Mouse (Mus musculus) right cerebral cortex, postnatal 4 days (tissue): ENCODE measurements around the gene Dlg5.
A peak's percentile ranks its signal among the peaks of the same experiment; 100 is the strongest.

Experiments
- DNase-seq: peaks from one replicate; pipeline ENCODE4 v3.0.0-alpha.2; 2022

Gene Dlg5

DNA sequence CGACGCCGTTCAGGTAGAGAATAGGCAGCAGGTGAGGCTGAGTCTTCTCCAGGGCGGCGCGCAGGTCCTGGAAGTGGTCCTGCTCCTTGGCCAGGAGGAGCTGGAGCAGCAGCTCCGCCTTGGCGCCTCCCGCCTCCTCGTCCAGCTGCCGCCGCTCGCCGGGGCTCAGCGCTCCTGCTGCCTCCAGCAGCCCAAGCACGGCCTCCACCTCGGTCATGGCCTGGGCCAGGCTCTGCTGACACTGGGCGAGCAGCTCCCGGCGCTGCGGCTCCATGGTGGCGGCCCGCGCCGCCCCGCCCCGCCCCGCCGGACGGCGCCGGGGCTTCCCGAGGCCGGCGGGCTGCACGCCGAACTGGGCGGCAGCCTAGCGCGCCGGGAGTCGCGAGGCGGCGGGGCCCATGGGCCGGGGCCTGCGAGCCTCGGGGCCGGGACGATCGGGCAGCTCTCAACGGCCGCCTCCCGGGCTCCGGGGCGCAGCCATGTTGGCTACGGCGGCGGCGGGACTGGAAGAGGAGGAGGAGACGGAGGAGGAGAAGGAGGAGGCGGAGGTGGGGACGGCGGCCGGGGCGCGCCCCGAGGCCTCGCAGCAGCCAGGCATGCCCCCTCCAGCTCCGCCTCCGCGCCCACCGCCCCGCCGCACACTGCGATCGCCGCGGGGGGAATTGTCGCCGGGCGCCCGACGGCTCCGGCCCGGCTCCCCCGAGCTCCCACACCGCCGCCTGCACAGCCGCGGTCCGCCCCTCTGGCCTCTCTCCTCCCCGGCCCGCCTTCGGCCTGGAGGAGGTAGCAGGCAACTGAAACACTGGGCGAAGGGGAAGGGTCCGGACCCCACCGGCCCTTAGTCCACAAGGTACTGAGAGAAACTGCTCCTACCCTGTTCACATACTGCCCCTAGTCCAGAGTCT, at the start of gene Dlg5:
Dlg5 (minus strand) TSS at position 744 of the 905 bp plus-strand sequence.
- peak; percentile 67 for DNase-seq

GRCm38 (mm10) chr14:24293631-24294030, 47.9 kb upstream of the Dlg5 start:
- no peak for DNase-seq

DNA sequence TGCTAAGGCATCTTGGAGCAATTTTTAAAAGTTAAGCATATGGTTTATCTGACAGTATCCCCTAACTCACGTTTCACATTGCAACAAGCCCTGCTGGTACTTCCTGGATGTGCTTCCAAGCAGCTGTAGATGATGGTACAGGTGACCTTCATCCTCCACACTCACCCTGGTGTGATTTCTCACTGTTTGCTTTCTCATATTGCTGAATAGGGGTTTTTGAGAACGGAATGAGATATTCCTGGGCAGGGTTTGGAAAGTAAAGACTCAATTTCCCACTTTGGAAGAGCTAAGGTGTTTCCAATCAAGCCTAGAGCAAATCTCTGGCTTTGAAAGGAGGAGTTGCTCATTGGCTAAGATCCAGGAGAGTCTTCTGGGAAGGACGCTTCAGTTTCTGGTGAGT, 47.2 kb upstream of the Dlg5 start, which contains the start of gene E330034G19Rik:
E330034G19Rik (plus strand) TSS at position 301 of the 400 bp plus-strand sequence.
- DNase-seq = no peak

DNA sequence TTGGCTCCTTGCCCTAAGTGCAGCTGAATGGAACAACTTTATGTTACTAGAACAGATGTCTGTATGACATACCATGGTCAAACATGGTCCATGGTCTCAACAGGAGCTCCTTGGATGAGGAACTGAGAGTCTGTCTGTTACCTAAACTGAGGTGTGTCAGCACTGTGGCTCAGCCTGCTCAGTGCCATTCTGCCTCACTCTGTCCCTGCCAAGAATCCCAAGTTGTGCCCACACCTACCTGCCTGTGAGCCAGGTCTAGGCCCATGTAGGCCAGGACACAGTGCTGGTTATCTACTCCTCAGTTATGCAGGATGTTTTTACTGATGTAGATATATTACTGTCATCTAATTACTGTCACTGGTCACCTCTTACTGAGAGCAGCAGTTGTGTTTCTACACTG, 45.0 kb upstream of the Dlg5 start:
- no peak for DNase-seq

- DNase-seq = no peak
These were observed 40.4 kb upstream of the Dlg5 start for GRCm38 (mm10) chr14:24286136-24286535.

DNA sequence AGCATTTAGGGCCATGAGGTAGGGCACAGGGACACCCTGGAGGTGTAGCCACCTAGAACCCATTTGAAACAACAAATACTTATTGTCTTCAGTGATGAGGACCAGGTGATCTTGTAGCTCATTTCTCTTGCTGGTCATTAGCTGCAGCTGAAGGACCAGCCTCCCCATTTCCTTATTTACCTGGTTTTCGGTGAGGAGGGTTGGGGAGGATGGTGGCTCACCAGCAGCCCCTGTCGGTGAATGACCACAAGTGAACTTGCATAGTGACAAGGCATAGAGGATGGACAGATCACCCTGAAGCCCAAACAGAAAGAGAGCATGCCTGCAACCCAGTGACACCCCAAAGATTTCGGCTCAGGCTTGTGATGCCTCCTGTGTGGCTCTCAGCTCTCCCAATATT, 36.6 kb upstream of the Dlg5 start:
- no peak for DNase-seq

DNA sequence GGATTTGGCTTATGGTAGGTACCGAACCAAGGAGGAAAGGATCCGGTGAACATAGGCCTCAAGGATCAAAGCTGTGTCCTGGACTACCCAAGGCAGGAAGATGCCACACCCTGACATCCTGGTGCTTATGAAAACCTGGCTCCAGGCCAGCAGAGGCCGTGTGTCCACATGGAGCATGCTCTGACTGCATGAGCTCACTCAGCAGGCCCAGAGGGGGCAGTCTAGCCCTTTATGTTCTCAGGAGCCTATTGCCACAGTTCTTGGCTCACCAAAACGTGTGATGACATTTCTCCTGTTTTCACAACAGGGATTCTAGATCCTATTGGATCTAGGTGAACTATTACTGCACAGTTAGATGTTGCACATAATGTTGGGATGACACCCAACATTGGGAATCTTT, 35.6 kb upstream of the Dlg5 start:
- no peak for DNase-seq

GRCm38 (mm10) chr14:24275534-24275933, 29.8 kb upstream of the Dlg5 start:
- DNase-seq = no peak

- DNase-seq = no peak
These were observed 27.9 kb upstream of the Dlg5 start for GRCm38 (mm10) chr14:24273575-24273974.

GRCm38 (mm10) chr14:24269571-24269970, 23.9 kb upstream of the Dlg5 start:
- no peak for DNase-seq

DNA sequence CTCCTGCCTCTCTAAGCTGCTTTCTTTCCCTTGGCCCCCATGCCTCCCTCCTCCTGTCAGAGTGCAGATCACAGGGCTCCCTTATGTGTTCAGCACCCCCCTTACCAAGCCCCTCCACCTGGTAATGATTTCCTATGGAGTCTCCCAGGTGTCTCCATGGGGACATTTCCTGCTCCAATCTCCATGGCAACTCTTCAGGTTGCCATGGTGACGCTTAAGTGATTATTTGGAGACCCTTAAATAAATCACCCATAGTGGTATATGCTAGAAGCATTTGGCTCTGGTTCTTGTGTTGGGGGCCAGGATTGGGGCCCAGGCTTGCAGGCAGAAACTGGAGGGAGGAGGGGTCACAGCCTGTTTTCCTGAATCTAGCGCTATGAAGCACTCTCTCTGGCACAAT, 17.2 kb upstream of the Dlg5 start:
- DNase-seq = peak; percentile 62

GRCm38 (mm10) chr14:24262382-24262781, 16.7 kb upstream of the Dlg5 start:
- no peak for DNase-seq

DNA sequence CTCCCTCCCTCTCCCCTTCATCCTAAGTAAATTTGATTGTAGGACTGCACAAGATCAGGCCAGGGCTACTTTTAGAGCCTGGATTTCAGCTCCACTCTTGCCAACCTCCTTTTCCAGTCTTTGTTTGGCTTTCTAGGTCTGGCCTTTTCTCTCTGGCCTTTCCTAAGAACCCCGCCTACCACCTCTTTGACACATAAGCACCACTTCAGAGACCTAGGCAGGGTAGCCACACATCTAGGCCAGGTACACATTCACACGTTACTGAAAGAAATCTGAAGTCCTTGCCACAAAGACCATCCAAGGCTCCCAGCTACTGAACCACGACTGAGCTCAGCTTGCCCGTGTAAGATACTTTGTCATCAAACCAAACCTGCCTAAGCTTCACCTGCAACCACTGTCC, 14.7 kb upstream of the Dlg5 start:
- DNase-seq = no peak

DNA sequence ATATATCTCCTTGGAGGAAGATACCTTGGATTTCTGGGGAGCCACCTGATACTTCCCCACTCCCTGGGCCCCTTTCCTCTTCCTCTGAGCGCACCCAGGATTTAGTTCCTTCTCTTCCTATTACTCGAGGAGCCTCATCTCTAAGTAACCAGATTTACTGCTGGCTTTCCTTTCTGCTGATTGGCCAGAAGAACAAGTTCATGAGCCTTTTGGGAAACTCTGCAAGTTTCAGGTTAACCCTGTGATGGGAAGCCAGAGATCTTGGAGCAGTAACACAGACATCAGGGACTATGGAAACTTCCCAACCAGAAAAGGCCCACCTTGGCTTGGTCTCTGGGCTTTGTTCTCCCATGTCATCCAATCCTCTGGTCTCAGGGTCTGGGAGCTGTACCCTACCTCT, 10.2 kb upstream of the Dlg5 start:
- no peak for DNase-seq

DNA sequence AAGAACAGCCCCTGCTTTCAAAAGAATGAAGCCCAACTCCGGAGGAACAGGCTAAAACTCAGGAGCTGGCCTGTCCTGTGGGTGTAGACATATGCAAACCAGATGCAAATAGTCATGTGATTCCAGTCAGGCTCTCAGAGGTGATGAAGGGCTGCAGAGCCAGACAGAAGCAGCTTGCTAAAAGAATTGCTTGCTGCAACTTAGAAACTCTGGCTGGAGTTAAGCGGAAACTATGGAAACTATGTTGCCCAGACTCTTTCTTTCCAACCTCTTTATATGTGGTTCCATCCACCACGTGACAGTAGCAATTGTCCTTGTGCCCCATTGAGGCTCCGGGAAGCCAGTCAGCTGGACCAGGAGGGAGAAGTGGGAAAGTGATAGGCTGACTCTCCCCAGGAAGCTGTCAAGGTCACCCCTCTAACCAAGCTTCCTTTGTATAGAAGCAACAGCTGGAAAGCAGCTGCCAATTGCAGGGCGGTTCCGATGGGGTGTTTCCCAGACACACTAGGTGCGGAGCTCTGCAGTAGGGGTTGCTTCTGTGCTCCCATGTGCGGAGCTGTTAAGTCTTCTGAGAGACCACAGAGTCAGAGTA, 8.0 kb upstream of the Dlg5 start:
- DNase-seq = no peak

DNA sequence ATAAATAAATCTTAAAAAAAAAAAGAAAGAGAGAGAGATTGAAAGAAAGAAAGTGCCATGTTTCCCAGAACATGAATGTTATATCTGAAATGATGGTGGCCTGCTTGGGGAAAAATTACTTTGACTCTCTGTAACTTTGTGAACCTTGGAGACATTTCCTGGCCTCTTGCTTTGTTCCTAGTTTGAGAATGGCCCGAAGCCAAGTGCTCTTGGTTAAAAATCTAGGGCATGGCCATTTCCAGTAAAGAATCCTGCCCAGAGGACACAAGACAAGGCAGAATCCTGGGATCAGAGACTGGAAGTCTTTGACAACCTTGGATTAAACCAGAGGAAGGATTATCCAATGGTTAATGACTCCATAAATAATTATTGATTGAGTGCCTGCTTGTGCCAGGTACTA, 5.6 kb upstream of the Dlg5 start:
- no peak for DNase-seq

DNA sequence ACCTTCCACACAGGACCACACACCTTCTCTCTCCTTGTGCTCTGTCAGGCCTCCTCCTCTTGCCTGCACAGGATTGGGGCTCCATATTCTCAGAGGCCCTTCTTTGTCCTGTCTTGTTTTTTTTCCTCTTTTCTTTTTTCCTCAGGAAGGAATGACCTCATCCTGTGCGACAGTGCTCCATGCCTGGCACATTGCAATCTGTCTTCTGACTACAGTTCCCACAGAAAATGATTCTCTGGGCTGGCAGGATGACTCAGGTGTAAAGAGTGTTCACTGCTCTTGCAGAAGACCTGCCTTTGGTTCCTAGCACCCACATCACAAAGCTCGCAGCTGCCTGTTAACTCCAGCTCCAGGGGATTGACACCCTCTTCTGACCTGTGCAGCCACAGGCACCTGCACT, 4.2 kb upstream of the Dlg5 start:
- DNase-seq = no peak

DNA sequence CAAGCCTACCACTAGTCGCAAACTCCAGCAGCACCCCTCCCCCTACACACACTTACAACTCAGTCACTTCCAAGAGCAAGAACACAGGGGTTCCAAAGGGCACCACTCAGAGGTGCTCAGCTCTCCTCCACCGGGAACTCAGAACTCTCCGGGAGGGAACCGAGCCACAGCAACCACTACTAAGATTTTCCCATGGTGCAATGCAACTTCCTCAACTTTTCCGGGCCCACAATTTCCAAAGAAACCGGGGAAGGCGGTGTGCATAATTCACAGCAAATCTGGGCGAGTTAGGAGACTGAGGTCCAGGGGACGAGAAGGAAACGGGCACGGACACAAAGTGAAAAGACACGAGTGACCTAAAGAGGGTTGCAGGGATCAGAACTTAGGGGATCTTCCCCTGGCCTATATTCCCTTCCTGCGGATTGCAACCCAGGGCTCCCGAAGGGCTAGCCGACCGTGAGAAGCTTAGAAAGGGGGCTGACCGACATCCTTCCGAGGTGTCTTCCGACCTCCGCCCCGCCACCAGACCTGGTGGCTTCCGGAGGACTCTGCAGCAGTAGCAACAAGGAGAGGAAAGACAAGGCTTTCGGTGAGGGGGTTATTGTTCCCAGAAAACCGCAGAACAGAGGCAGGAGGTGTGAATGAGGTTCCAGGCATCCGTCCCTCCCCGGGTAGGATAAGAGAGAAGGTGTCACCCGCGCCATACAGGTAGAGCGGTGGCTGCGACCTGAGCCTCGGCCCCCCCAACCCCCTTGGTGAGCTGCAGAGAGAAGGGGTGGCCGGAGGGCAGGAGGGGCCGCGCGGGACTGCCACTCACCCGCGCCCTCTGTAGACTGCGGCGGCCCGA, 1.2 kb downstream of the Dlg5 start:
- DNase-seq = peak; percentile 12

- no peak for DNase-seq
These were observed 3.7 kb downstream of the Dlg5 start for GRCm38 (mm10) chr14:24242016-24242415.

DNA sequence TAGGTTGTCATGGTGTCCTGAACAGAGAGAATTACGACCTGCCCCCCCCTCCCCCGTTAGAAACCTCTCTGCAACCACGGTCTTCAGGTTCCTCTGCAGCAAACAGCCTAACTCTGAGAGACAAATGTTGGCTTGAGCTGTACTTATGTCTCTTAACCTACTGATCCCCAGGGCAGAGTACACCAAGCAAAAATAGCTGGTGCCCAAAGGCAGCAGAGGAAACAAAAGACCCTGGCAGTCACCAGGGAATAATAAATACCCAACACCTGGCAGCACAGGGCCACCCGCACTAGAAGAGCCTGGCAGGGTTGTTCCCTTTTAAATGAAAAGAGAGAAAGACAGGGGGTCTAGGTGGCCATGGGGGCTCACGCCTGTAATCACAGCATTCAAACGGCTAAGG, 4.9 kb downstream of the Dlg5 start:
- DNase-seq = no peak

DNA sequence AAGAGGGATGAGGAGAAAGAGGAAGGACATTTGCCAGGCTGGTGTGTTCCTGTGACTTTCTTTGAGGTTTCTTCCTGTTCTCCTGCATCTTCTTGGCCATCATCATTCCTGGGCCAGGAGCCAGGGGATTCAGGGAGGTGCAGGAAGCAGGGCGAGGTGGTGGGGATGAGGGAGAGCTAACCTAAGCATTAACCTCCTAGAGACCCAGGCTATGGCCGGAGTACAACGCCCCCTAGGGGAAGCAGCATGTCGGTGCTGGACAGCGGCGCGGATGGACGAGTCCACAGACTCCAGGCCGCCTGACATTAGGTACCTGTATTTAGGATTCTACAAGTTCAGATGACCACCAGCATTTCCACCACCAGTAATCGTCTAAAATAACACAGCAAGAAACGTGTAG, 6.1 kb downstream of the Dlg5 start:
- no peak for DNase-seq

DNA sequence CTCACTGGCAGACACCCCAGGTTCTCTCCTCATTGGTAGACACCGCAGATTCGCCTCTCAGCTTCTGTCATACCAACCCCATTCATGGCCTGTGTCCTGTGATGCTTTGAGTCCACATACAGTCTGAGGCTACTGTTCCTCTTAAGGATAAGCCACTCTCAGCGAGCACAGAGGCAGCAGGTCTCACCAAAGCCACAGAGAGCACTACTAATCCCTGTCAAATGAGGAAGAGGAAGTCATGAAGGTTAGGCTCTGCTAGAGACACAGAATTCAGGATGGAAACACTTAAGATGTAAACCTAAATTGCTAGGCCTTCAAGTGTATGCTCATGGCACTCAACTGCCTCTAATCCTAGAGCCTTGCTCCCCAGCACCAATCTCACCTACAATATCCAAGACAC, 9.8 kb downstream of the Dlg5 start:
- DNase-seq = no peak

- no peak for DNase-seq
These were observed 11.3 kb downstream of the Dlg5 start for GRCm38 (mm10) chr14:24234411-24234810.
